21 mouse cellular contexts compared by ENCODE assay signal in the genomic region with DNA sequence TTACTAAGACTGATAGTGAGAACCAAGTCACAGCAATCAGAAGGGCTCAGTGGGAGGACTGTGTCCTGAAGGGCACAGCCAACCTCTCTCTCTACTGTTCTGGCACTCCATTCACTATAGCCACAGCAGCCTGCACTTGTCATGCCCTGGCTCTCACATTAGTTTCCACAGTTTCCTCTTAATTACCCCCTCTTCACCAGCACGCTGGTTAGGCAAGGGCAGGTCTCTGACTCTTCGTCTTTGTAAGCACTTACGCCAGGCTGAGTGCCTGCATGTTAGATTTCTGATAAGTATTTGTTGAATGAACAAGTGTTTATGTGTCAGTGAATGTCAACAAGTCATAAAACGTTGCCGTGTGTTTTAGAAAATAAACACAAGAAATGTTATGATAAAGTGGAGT.
"Had no signal": no experiment of that assay in that cellular context is flagged by ENCODE, and none has a peak within 500 bp of the region (broad histone marks: within the 10 kb centered on the region; RNA-seq: fewer than 3 reads in every experiment).

No protein-coding gene starts in this region.

- H3K9ac ChIP-seq: intestine, embryonic 15.5 days; limb, embryonic 12.5 days; limb, embryonic 15.5 days; liver, embryonic 14.5 days; liver, postnatal 0 days; neural tube, embryonic 12.5 days; neural tube, embryonic 15.5 days had no signal

- H3K27me3 ChIP-seq: intestine, embryonic 15.5 days; limb, embryonic 12.5 days; limb, embryonic 15.5 days; neural tube, embryonic 12.5 days; neural tube, embryonic 15.5 days had no signal

- H3K4me2 ChIP-seq: intestine, embryonic 15.5 days; limb, embryonic 12.5 days; limb, embryonic 15.5 days; liver, embryonic 11.5 days; neural tube, embryonic 12.5 days; neural tube, embryonic 15.5 days had no signal

- H3K36me3 ChIP-seq: intestine, embryonic 15.5 days; limb, embryonic 12.5 days; limb, embryonic 15.5 days; midbrain, embryonic 10.5 days; neural tube, embryonic 12.5 days; neural tube, embryonic 15.5 days had no signal

- H3K4me1 ChIP-seq: megakaryocyte, embryonic 14.5 days had no signal

- H3K9me3 ChIP-seq: intestine, embryonic 15.5 days; limb, embryonic 12.5 days; limb, embryonic 15.5 days; midbrain, embryonic 10.5 days; neural tube, embryonic 12.5 days; neural tube, embryonic 15.5 days had no signal

- H3K4me3 ChIP-seq: intestine, embryonic 15.5 days; limb, embryonic 12.5 days; limb, embryonic 15.5 days; megakaryocyte, embryonic 14.5 days; midbrain, embryonic 10.5 days; neural tube, embryonic 12.5 days; neural tube, embryonic 15.5 days had no signal

- H3K27ac ChIP-seq: intestine, embryonic 15.5 days; limb, embryonic 12.5 days; limb, embryonic 15.5 days; liver, embryonic 14.5 days; midbrain, embryonic 10.5 days; neural tube, embryonic 12.5 days; neural tube, embryonic 15.5 days; stomach, postnatal 0 days had no signal

- ATAC-seq: intestine, embryonic 15.5 days; liver, postnatal 0 days had no signal

- DNase-seq: kidney, adult 11 months; kidney, adult 9 months; kidney, postnatal 14 days; kidney, postnatal 4 days; left cerebral cortex, postnatal 4 days; liver, postnatal 0 days; midbrain, embryonic 14.5 days; right cerebral cortex, adult 18-20 months; right cerebral cortex, postnatal 14 days; right cerebral cortex, postnatal 4 days; thymus, postnatal 25 days had no signal
